Mouse (Mus musculus) E14TG2a.4 (cell line): Measurements from ENCODE around the gene Pakap.

Source experiments
- H3K27me3 ChIP-seq: 2 replicates; pipeline ENCODE4 v1.6.1; 2014; ENCODE audit warnings: low read length, control low read depth; ENCODE audit not compliant: insufficient read depth
- H3K36me3 ChIP-seq: 2 replicates; pipeline ENCODE4 v1.6.1; 2014; ENCODE audit warnings: low read length, control low read depth; ENCODE audit not compliant: insufficient read depth
- H3K4me1 ChIP-seq: replicated peaks from 2 replicates; pipeline ENCODE4 v1.6.1; 2014; ENCODE audit warnings: low read depth, low read length, control low read depth
- H3K4me3 ChIP-seq: replicated peaks from 2 replicates; pipeline ENCODE4 v1.5.1; 2014; ENCODE audit warnings: mild to moderate bottlenecking, low read length
- H3K9me3 ChIP-seq: 2 replicates; pipeline ENCODE4 v1.6.1; 2014; ENCODE audit warnings: low read length, control low read depth
- CTCF ChIP-seq: conservative IDR thresholded peaks from 2 replicates; pipeline ENCODE4 v1.5.1; 2014; ENCODE audit warnings: low read length
- NANOG ChIP-seq: IDR thresholded peaks from 2 replicates; pipeline ENCODE4 v1.6.1; 2014; ENCODE audit warnings: borderline replicate concordance, low read length, mixed read lengths
- POU5F1 ChIP-seq: IDR thresholded peaks from 2 replicates; pipeline ENCODE4 v1.6.1; 2014; ENCODE audit warnings: low read length, borderline replicate concordance

The Pakap gene

GRCm38 (mm10) chr4:57783391-57783770 lies 215.4 kb downstream of the Pakap start:
- peaks cover 40% of the 10 kb centered on the region for H3K27me3 ChIP-seq
- no peaks in the 10 kb centered on the region; the same call in 1 of the 2 replicates for H3K36me3 ChIP-seq
- TF ChIP-seq POU5F1 (no peak), NANOG (no peak), CTCF (no peak)
- peak overlapping the region; percentile 83 for H3K4me3 ChIP-seq
- peaks cover 70% of the 10 kb centered on the region for H3K4me1 ChIP-seq
- H3K9me3 ChIP-seq, result no peaks in the 10 kb centered on the region

- Histone ChIP-seq H3K36me3 (no peaks in the 10 kb centered on the region; the same call in 1 of the 2 replicates), H3K9me3 (no peaks in the 10 kb centered on the region), H3K27me3 (peaks cover 36% of the 10 kb centered on the region), H3K4me1 (peaks cover 73% of the 10 kb centered on the region), H3K4me3 (no peak overlapping the region)
- TF ChIP-seq NANOG (no peak), POU5F1 (no peak), CTCF (no peak)
Observed at GRCm38 (mm10) chr4:57783853-57784600, 216.0 kb downstream of the Pakap start.

GRCm38 (mm10) chr4:57788709-57789108 lies 220.7 kb downstream of the Pakap start:
- 0 out of 2 replicates have a peak, but pooled peaks cover 5% of the 10 kb centered on the region for H3K9me3 ChIP-seq
- peak; percentile 38 for TF ChIP-seq CTCF
- no peak for TF ChIP-seq NANOG
- no peak for TF ChIP-seq POU5F1
- H3K4me1 ChIP-seq, result peaks cover 82% of the 10 kb centered on the region
- H3K4me3 ChIP-seq, result no peak overlapping the region
- peaks cover 3% of the 10 kb centered on the region; the same call in 1 of the 2 replicates for H3K36me3 ChIP-seq
- peaks cover 16% of the 10 kb centered on the region for H3K27me3 ChIP-seq

GRCm38 (mm10) chr4:57789118-57789517 lies 221.1 kb downstream of the Pakap start:
- TF ChIP-seq CTCF, result no peak
- TF ChIP-seq POU5F1, result no peak
- no peak for TF ChIP-seq NANOG
- H3K27me3 ChIP-seq, result peaks cover 12% of the 10 kb centered on the region

DNA sequence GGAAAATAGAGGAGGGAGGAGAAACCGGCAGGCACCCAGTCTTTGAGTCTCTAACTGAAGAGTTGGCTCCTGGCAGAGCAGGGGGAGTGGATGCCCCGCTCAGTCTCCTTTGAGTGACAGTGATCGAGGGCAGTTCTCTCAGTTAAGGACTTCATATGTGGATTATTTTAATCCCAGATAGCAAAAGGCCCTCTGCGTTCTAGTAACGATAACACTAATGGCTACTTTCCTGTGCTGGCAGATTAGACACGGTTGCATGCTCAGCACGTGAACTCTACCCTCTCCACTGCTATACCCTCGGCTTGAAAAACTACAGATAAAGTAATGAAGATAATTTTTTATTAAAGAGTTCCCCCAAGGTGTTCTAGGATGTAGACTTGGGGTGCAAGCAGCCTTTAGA lies 226.0 kb downstream of the Pakap start:
- H3K9me3 ChIP-seq, result 0 out of 2 replicates have a peak, but pooled peaks cover 5% of the 10 kb centered on the region
- 0 out of 2 replicates have a peak, but pooled peaks cover 3% of the 10 kb centered on the region for H3K36me3 ChIP-seq
- TF ChIP-seq CTCF (no peak), NANOG (no peak), POU5F1 (no peak)
- H3K27me3 ChIP-seq, result no peaks in the 10 kb centered on the region
- H3K4me1 ChIP-seq, result peaks cover 86% of the 10 kb centered on the region
- peak overlapping the region; percentile 45 for H3K4me3 ChIP-seq

More at GRCm38 (mm10) chr4:57789118-57789517, 221.1 kb downstream of the Pakap start:
- Histone ChIP-seq H3K9me3 (0 out of 2 replicates have a peak, but pooled peaks cover 5% of the 10 kb centered on the region), H3K4me1 (peaks cover 82% of the 10 kb centered on the region), H3K4me3 (no peak overlapping the region), H3K36me3 (peaks cover 3% of the 10 kb centered on the region; the same call in 1 of the 2 replicates)

GRCm38 (mm10) chr4:57794547-57794946 lies 226.6 kb downstream of the Pakap start:
- Histone ChIP-seq H3K36me3 (0 out of 2 replicates have a peak, but pooled peaks cover 3% of the 10 kb centered on the region), H3K4me3 (peak overlapping the region; percentile 45), H3K9me3 (0 out of 2 replicates have a peak, but pooled peaks cover 5% of the 10 kb centered on the region), H3K27me3 (no peaks in the 10 kb centered on the region), H3K4me1 (peaks cover 84% of the 10 kb centered on the region)
- TF ChIP-seq NANOG (no peak; the same call in 1 of the 2 replicates), CTCF (no peak), POU5F1 (no peak)

DNA sequence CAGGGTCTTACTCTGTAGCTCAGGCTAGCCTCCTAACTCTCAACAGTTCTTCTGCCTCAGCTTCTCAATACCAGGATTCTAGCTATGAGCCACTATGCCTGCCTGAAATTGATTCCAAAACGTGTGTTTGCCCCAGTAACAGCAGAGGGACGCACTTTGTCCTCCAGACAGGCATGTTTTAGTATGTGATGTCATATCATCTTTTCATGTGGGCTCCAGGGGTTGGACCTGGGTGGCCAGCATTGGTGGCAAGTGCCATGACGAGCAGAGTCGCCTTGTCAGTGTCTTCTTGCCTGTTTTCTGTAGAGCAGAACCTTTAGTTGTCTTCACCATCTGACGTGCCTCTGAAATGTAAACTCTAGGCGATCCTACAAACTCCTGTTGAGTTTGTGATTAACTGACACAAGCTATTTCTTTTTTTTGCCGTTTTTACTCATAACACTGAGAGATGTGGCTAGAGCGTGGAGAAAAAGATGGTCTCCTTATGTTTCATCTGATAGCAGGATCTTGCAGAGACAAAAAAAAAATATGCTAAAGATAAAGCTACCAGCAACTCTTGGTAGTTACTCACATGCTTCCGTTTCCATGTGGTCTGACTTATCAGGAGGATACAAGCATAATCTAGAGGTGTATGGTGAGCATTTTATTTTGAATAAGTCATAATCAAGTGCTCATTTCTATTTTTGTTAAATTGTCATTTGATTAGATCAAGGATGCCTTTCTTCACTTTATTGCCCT lies 229.7 kb downstream of the Pakap start:
- H3K4me1 ChIP-seq, result peaks cover 78% of the 10 kb centered on the region
- 0 out of 2 replicates have a peak overlapping the region, but pooled peaks have one; percentile 3 for H3K4me3 ChIP-seq
- no peaks in the 10 kb centered on the region for H3K9me3 ChIP-seq
- TF ChIP-seq NANOG, result no peak
- TF ChIP-seq CTCF, result no peak
- TF ChIP-seq POU5F1, result no peak
- H3K27me3 ChIP-seq, result no peaks in the 10 kb centered on the region
- H3K36me3 ChIP-seq, result peaks cover 20% of the 10 kb centered on the region

DNA sequence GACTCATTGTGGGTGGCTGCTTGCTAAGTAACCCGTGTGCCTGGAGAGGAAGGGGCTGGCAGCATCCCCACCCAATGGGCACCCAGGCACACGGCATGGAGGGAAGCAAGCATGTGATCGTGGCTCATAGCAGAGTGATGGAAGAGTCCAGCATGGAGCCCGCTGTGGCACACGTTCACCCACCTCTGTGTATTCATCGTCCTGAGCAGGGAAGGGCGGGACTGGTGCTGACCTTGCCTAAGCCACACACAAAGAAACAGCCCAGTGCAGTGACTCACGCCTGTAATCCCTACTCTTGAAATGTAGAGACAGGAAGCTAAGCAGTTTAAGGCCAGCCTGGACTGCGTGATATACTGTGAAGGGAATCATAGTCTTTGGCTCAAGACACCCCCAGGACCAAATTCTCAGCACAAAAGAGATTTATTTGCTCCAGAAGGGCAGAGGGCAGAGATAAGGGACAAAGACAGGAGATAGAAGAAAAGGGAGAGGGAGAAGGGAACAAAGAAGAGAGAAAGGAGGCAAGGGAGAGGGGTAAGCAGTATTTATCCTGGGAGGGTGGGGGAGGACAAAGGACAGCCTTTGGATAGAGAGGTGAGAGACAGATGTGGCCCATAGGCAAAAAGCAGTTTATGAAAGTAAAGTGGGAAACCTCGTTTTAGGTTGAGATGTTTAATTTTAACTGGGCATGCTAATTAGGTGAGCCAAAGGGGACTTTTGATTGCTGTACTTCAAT lies 230.5 kb downstream of the Pakap start:
- no peak for TF ChIP-seq POU5F1
- Histone ChIP-seq H3K27me3 (no peaks in the 10 kb centered on the region), H3K9me3 (no peaks in the 10 kb centered on the region), H3K36me3 (peaks cover 20% of the 10 kb centered on the region), H3K4me1 (peaks cover 71% of the 10 kb centered on the region), H3K4me3 (0 out of 2 replicates have a peak overlapping the region, but pooled peaks have one; percentile 3)
